Mouse (Mus musculus) ES-E14 (cell line): ENCODE measurements around the gene Myct1.

Source experiments
- CHD2 ChIP-seq: IDR thresholded peaks from 2 replicates; pipeline ENCODE4 v1.6.1; 2014; ENCODE audit warnings: mild to moderate bottlenecking, low read depth, low read length, inconsistent platforms
- MAFK ChIP-seq: IDR thresholded peaks from 2 replicates; pipeline ENCODE4 v1.6.1; 2014; ENCODE audit warnings: mild to moderate bottlenecking, low read depth, low read length, inconsistent platforms; ENCODE audit not compliant: insufficient read depth
- ZC3H11A ChIP-seq: IDR thresholded peaks from 2 replicates; pipeline ENCODE4 v1.6.1; 2012; ENCODE audit warnings: low read depth, mild to moderate bottlenecking, inconsistent platforms, low read length, borderline replicate concordance

- TF ChIP-seq ZC3H11A (peak; percentile 65; the same call in 1 of the 2 replicates), MAFK (no peak), CHD2 (no peak)
These were observed 6.5 kb downstream of the Myct1 start for GRCm38 (mm10) chr10:5600123-5600522.
